Mouse (Mus musculus) hindbrain, embryonic 11.5 days (tissue): ENCODE data around the gene Casp8ap2. TPM values are rescaled to one million over a fixed set of nuclear protein-coding genes. Genes with fewer than 3 reads are reported as not detected.

Experiments used
- ATAC-seq: fragments of 200-750 bp; cut with Nextera tagmentation; 2 replicates; pipeline ENCODE4 v1.8.0; 2017; ENCODE audit warnings: mild to moderate bottlenecking, moderate TSS enrichment, moderate library complexity; ENCODE audit not compliant: low FRiP score
- DNase-seq: peaks from one replicate; pipeline ENCODE4 v3.0.0-alpha.2; 2015; ENCODE audit warnings: low spot score
- H3K27ac ChIP-seq: fragments of 300-500 bp; sonication (generic); 2 replicates; pipeline ENCODE4 v1.5.1; 2014; ENCODE audit warnings: mild to moderate bottlenecking, low read depth, low read length
- H3K27me3 ChIP-seq: fragments of 300-500 bp; sonication (generic); 2 replicates; pipeline ENCODE4 v1.6.1; 2014; ENCODE audit warnings: mild to moderate bottlenecking, low read length, moderate library complexity, mixed read lengths; ENCODE audit not compliant: control insufficient read depth, insufficient read depth
- H3K36me3 ChIP-seq: fragments of 300-500 bp; sonication (generic); 2 replicates; pipeline ENCODE4 v1.6.1; 2014; ENCODE audit warnings: mild to moderate bottlenecking, low read length, moderate library complexity, mixed read lengths; ENCODE audit not compliant: control insufficient read depth, insufficient read depth
- H3K4me1 ChIP-seq: fragments of 300-500 bp; sonication (generic); replicated peaks from 2 replicates; pipeline ENCODE4 v1.6.1; 2014; ENCODE audit warnings: low read length, mixed read lengths; ENCODE audit not compliant: control insufficient read depth, insufficient read depth
- H3K4me2 ChIP-seq: fragments of 300-500 bp; sonication (generic); replicated peaks from 2 replicates; pipeline ENCODE4 v1.6.1; 2014; ENCODE audit warnings: mild to moderate bottlenecking, low read depth, low read length
- H3K4me3 ChIP-seq: fragments of 300-500 bp; sonication (generic); 2 replicates; pipeline ENCODE4 v1.5.1; 2014; ENCODE audit warnings: low read depth, low read length
- H3K9ac ChIP-seq: fragments of 300-500 bp; sonication (generic); 2 replicates; pipeline ENCODE4 v1.6.1; 2014; ENCODE audit warnings: low read depth, low read length
- H3K9me3 ChIP-seq: fragments of 300-500 bp; sonication (generic); 2 replicates; pipeline ENCODE4 v1.6.1; 2016; ENCODE audit warnings: low read length; ENCODE audit not compliant: control insufficient read depth
- WGBS: fragments of 180-500 bp; shearing (Covaris S2); extraction: QIAGEN DNeasy Blood & Tissue Kit; methylation state at CpG from one replicate; pipeline ENCODE4 v1.1.7; 2014; 5-methylcytosine and 5-hydroxymethylcytosine counted together
- polyA plus RNA-seq: library from polyadenylated mRNA; unstranded; fragments of >200 nt; fragmentation: Nextera tagmentation; extraction: Ambion mirVana; gene quantifications from 2 replicates; pipeline ENCODE4 v1.2.1, GENCODE M21; 2014

Gene Casp8ap2
- polyA plus RNA-seq, 1 experiment from 2014 or later = 69.1 TPM

GRCm38 (mm10) chr4:32651669-32652068 lies 36.4 kb downstream of the Casp8ap2 start:
- Histone ChIP-seq H3K4me3 (no peak overlapping the region), H3K36me3 (no peaks in the 10 kb centered on the region; the same call in 1 of the 2 replicates), H3K27ac (no peak overlapping the region), H3K27me3 (no peaks in the 10 kb centered on the region), H3K4me2 (no peak overlapping the region), H3K9me3 (no peaks in the 10 kb centered on the region), H3K9ac (no peak overlapping the region), H3K4me1 (no peaks in the 10 kb centered on the region)
- DNase-seq (no peak), ATAC-seq (no peak)
- 84% methylated on average over 5 of the region's 5 CpGs for whole genome bisulfite sequencing

GRCm38 (mm10) chr4:32656146-32656904 lies 41.1 kb downstream of the Casp8ap2 start:
- peak; percentile 12 for DNase-seq
- peak overlapping the region; percentile 72 for H3K4me3 ChIP-seq
- H3K27me3 ChIP-seq = no peaks in the 10 kb centered on the region
- ATAC-seq = peak; percentile 50
- H3K4me1 ChIP-seq = no peaks in the 10 kb centered on the region
- H3K4me2 ChIP-seq = peak overlapping the region; percentile 45
- H3K9ac ChIP-seq = peak overlapping the region; percentile 66
- peak overlapping the region; percentile 74 for H3K27ac ChIP-seq
- no peaks in the 10 kb centered on the region for H3K36me3 ChIP-seq
- H3K9me3 ChIP-seq = no peaks in the 10 kb centered on the region
- 53% methylated on average over 11 of the region's 11 CpGs for WGBS

- ATAC-seq = peak; percentile 93
- peak within 1 kb of the TSS; percentile 74 for H3K27ac ChIP-seq
- WGBS = under 1% methylated on average over 68 of the region's 68 CpGs
Measured at GRCm38 (mm10) chr4:32656918-32657662, 41.8 kb downstream of the Casp8ap2 start, which contains the start of gene Mdn1. Gene Mdn1 (plus strand): TSS chr4:32657119.

GRCm38 (mm10) chr4:32665843-32666242 lies 50.6 kb downstream of the Casp8ap2 start:
- H3K36me3 ChIP-seq = 0 out of 2 replicates have a peak, but pooled peaks cover 3% of the 10 kb centered on the region
- no peak overlapping the region for H3K9ac ChIP-seq
- DNase-seq (no peak), ATAC-seq (no peak)
- H3K4me2 ChIP-seq = no peak overlapping the region
- H3K4me3 ChIP-seq = no peak overlapping the region
- no peaks in the 10 kb centered on the region for H3K27me3 ChIP-seq
- WGBS = 92% methylated on average over 4 of the region's 4 CpGs
- H3K27ac ChIP-seq = no peak overlapping the region
- no peaks in the 10 kb centered on the region for H3K4me1 ChIP-seq
- no peaks in the 10 kb centered on the region for H3K9me3 ChIP-seq

More at GRCm38 (mm10) chr4:32656918-32657662, 41.8 kb downstream of the Casp8ap2 start, which contains the start of gene Mdn1:
- Histone ChIP-seq H3K4me1 (no peaks in the 10 kb centered on the region), H3K4me2 (peak within 1 kb of the TSS; percentile 45), H3K4me3 (peak within 1 kb of the TSS; percentile 72), H3K9me3 (no peaks in the 10 kb centered on the region), H3K36me3 (no peaks in the 10 kb centered on the region), H3K9ac (peak within 1 kb of the TSS; percentile 66), H3K27me3 (no peaks in the 10 kb centered on the region)
- peak; percentile 99 for DNase-seq

- H3K9me3 ChIP-seq = no peaks in the 10 kb centered on the region
- 94% methylated on average over 1 of the region's 1 CpGs for WGBS
- H3K4me1 ChIP-seq = no peaks in the 10 kb centered on the region
- no peaks in the 10 kb centered on the region for H3K27me3 ChIP-seq
- no peak overlapping the region for H3K9ac ChIP-seq
- no peak overlapping the region for H3K4me2 ChIP-seq
- no peak overlapping the region for H3K4me3 ChIP-seq
- no peak overlapping the region for H3K27ac ChIP-seq
- 0 out of 2 replicates have a peak, but pooled peaks cover 3% of the 10 kb centered on the region for H3K36me3 ChIP-seq
- ATAC-seq (no peak), DNase-seq (no peak)
Measured at GRCm38 (mm10) chr4:32668291-32668690, 53.0 kb downstream of the Casp8ap2 start.

GRCm38 (mm10) chr4:32669825-32670224 lies 54.6 kb downstream of the Casp8ap2 start:
- H3K4me2 ChIP-seq = no peak overlapping the region
- no peak overlapping the region for H3K4me3 ChIP-seq
- H3K9ac ChIP-seq = no peak overlapping the region
- no peaks in the 10 kb centered on the region for H3K27me3 ChIP-seq
- no peak for ATAC-seq
- no peaks in the 10 kb centered on the region for H3K4me1 ChIP-seq
- DNase-seq = no peak
- WGBS = 86% methylated on average over 2 of the region's 2 CpGs
- H3K9me3 ChIP-seq = no peaks in the 10 kb centered on the region
- H3K27ac ChIP-seq = no peak overlapping the region
- peaks cover 5% of the 10 kb centered on the region; the same call in 1 of the 2 replicates for H3K36me3 ChIP-seq

GRCm38 (mm10) chr4:32674025-32674424 lies 58.8 kb downstream of the Casp8ap2 start:
- peaks cover 6% of the 10 kb centered on the region; the same call in 1 of the 2 replicates for H3K36me3 ChIP-seq
- WGBS = 96% methylated on average over 2 of the region's 2 CpGs
- H3K9me3 ChIP-seq = no peaks in the 10 kb centered on the region
- DNase-seq = no peak
- H3K4me2 ChIP-seq = no peak overlapping the region
- H3K27me3 ChIP-seq = no peaks in the 10 kb centered on the region
- ATAC-seq = no peak
- no peaks in the 10 kb centered on the region for H3K4me1 ChIP-seq
- no peak overlapping the region for H3K4me3 ChIP-seq
- H3K9ac ChIP-seq = no peak overlapping the region
- H3K27ac ChIP-seq = no peak overlapping the region

GRCm38 (mm10) chr4:32677471-32677870 lies 62.2 kb downstream of the Casp8ap2 start:
- DNase-seq (no peak), ATAC-seq (no peak)
- no peak overlapping the region for H3K4me2 ChIP-seq
- no peaks in the 10 kb centered on the region for H3K9me3 ChIP-seq
- H3K27ac ChIP-seq = no peak overlapping the region
- H3K36me3 ChIP-seq = peaks cover 6% of the 10 kb centered on the region; the same call in 1 of the 2 replicates
- no peak overlapping the region for H3K4me3 ChIP-seq
- H3K4me1 ChIP-seq = no peaks in the 10 kb centered on the region
- WGBS = 92% methylated on average over 3 of the region's 3 CpGs
- no peaks in the 10 kb centered on the region for H3K27me3 ChIP-seq
- no peak overlapping the region for H3K9ac ChIP-seq
